Mouse (Mus musculus) C2C12 (cell line): ENCODE results near the gene Grcc10. TPM values are rescaled to one million over a fixed set of nuclear protein-coding genes. Genes with fewer than 3 reads are reported as not detected.

ENCODE experiments used
- H3K27me3 ChIP-seq: one replicate; pipeline ENCODE4 v1.6.1; 2011; ENCODE audit not compliant: control insufficient read depth, insufficient read depth, insufficient read length
- H3K36me3 ChIP-seq: one replicate; pipeline ENCODE4 v1.6.1; 2011; ENCODE audit not compliant: control insufficient read depth, insufficient read depth
- H3K4me3 ChIP-seq: one replicate; pipeline ENCODE4 v1.5.1; 2011; ENCODE audit warnings: mild to moderate bottlenecking, control low read depth; ENCODE audit not compliant: poor library complexity, insufficient read depth, severe bottlenecking
- H3K79me2 ChIP-seq: one replicate; pipeline ENCODE4 v1.6.1; 2011; ENCODE audit not compliant: control insufficient read depth, insufficient read depth
- H3K79me3 ChIP-seq: one replicate; pipeline ENCODE4 v1.6.1; 2011; ENCODE audit warnings: low read depth, control low read depth
- H3ac ChIP-seq: one replicate; pipeline ENCODE3; 2011; ENCODE audit warnings: low read depth; ENCODE audit not compliant: control insufficient read depth, insufficient read length
- CEBPB ChIP-seq: IDR thresholded peaks from one replicate; pipeline ENCODE4 v1.6.1; 2011; ENCODE audit warnings: low read depth, mild to moderate bottlenecking, control low read depth, moderate library complexity
- CTCF ChIP-seq: IDR thresholded peaks from one replicate; pipeline ENCODE4 v1.5.1; 2011; ENCODE audit not compliant: control insufficient read depth, insufficient read depth, insufficient read length
- FOSL1 ChIP-seq: IDR thresholded peaks from one replicate; pipeline ENCODE4 v1.8.0; 2011; ENCODE audit warnings: mild to moderate bottlenecking, low read length; ENCODE audit not compliant: poor library complexity, insufficient read depth, severe bottlenecking
- MAX ChIP-seq: IDR thresholded peaks from one replicate; pipeline ENCODE4 v1.6.1; 2011; ENCODE audit warnings: mild to moderate bottlenecking, control low read depth
- MYOD1 ChIP-seq: IDR thresholded peaks from one replicate; pipeline ENCODE4 v1.6.1; 2011; ENCODE audit warnings: low read depth; ENCODE audit not compliant: control insufficient read depth, insufficient read length
- MYOG ChIP-seq: IDR thresholded peaks from one replicate; pipeline ENCODE4 v1.6.1; 2011; ENCODE audit not compliant: control insufficient read depth, insufficient read length; ENCODE audit errors: extremely low read depth
- USF1 ChIP-seq: IDR thresholded peaks from one replicate; pipeline ENCODE4 v1.6.1; 2011; ENCODE audit warnings: low read depth, mild to moderate bottlenecking, control low read depth, moderate library complexity
- polyA plus RNA-seq: library from polyadenylated mRNA; unstranded; fragments of >200 nt; fragmentation: generic; extraction: Trizol; gene quantifications from one replicate; pipeline ENCODE4 v1.2.1, GENCODE M21; 2012; ENCODE audit warnings: missing spikeins

Grcc10 gene
- polyA plus RNA-seq, 1 experiment = 294 TPM

GRCm38 (mm10) chr6:124716864-124717490 is 24.2 kb downstream of the Grcc10 start:
- H3K27me3 ChIP-seq = no peaks in the 10 kb centered on the region
- no peak overlapping the region for H3ac ChIP-seq
- peaks cover 34% of the 10 kb centered on the region for H3K79me2 ChIP-seq
- peaks cover 24% of the 10 kb centered on the region for H3K79me3 ChIP-seq
- H3K36me3 ChIP-seq = peaks cover 38% of the 10 kb centered on the region
- no peak overlapping the region for H3K4me3 ChIP-seq
- TF ChIP-seq FOSL1 (no peak), MYOD1 (no peak), CEBPB (no peak), USF1 (no peak), MAX (no peak), CTCF (no peak), MYOG (no peak)

- no peaks in the 10 kb centered on the region for H3K27me3 ChIP-seq
- H3ac ChIP-seq = peak overlapping the region; percentile 96
- H3K79me3 ChIP-seq = peaks cover 64% of the 10 kb centered on the region
- H3K4me3 ChIP-seq = peak overlapping the region; percentile 97
- TF ChIP-seq CTCF (no peak), MAX (no peak), FOSL1 (no peak), USF1 (peak; percentile 1)
- peaks cover 65% of the 10 kb centered on the region for H3K36me3 ChIP-seq
- peaks cover 75% of the 10 kb centered on the region for H3K79me2 ChIP-seq
Measured at GRCm38 (mm10) chr6:124712918-124713317, 28.3 kb downstream of the Grcc10 start.

GRCm38 (mm10) chr6:124711824-124712782 is 29.1 kb downstream of the Grcc10 start, which contains the start of the genes Emg1 and Phb2:
TSS of gene Emg1 (minus strand) at chr6:124712178.
TSS of gene Phb2 (plus strand) at chr6:124712336.
- Histone ChIP-seq H3K79me3 (peaks cover 72% of the 10 kb centered on the region), H3K4me3 (peak within 1 kb of the TSS; percentile 97), H3K79me2 (peaks cover 83% of the 10 kb centered on the region), H3ac (peak within 1 kb of the TSS; percentile 96), H3K27me3 (no peaks in the 10 kb centered on the region), H3K36me3 (peaks cover 70% of the 10 kb centered on the region)
- TF ChIP-seq MAX = peak; percentile 48
- no peak for TF ChIP-seq USF1
- no peak for TF ChIP-seq MYOG

- H3K36me3 ChIP-seq = peaks cover 65% of the 10 kb centered on the region
- H3K79me2 ChIP-seq = peaks cover 84% of the 10 kb centered on the region
- peaks cover 73% of the 10 kb centered on the region for H3K79me3 ChIP-seq
- H3K27me3 ChIP-seq = no peaks in the 10 kb centered on the region
- H3K4me3 ChIP-seq = no peak overlapping the region
- TF ChIP-seq CEBPB (no peak), USF1 (no peak), MYOG (no peak), CTCF (no peak), MAX (no peak), MYOD1 (no peak), FOSL1 (no peak)
- no peak overlapping the region for H3ac ChIP-seq
Measured at GRCm38 (mm10) chr6:124708289-124708889, 32.8 kb downstream of the Grcc10 start.

GRCm38 (mm10) chr6:124706061-124706627 is 35.0 kb downstream of the Grcc10 start:
- peaks cover 87% of the 10 kb centered on the region for H3K36me3 ChIP-seq
- TF ChIP-seq FOSL1 (no peak), MYOD1 (no peak), USF1 (no peak), CEBPB (no peak), MAX (no peak)
- no peak overlapping the region for H3ac ChIP-seq
- peaks cover 55% of the 10 kb centered on the region for H3K79me3 ChIP-seq
- H3K4me3 ChIP-seq = no peak overlapping the region
- H3K79me2 ChIP-seq = peaks cover 62% of the 10 kb centered on the region
- H3K27me3 ChIP-seq = no peaks in the 10 kb centered on the region
